Mouse (Mus musculus): Measurements from ENCODE around the gene Eif4e.

Gene Eif4e

DNA sequence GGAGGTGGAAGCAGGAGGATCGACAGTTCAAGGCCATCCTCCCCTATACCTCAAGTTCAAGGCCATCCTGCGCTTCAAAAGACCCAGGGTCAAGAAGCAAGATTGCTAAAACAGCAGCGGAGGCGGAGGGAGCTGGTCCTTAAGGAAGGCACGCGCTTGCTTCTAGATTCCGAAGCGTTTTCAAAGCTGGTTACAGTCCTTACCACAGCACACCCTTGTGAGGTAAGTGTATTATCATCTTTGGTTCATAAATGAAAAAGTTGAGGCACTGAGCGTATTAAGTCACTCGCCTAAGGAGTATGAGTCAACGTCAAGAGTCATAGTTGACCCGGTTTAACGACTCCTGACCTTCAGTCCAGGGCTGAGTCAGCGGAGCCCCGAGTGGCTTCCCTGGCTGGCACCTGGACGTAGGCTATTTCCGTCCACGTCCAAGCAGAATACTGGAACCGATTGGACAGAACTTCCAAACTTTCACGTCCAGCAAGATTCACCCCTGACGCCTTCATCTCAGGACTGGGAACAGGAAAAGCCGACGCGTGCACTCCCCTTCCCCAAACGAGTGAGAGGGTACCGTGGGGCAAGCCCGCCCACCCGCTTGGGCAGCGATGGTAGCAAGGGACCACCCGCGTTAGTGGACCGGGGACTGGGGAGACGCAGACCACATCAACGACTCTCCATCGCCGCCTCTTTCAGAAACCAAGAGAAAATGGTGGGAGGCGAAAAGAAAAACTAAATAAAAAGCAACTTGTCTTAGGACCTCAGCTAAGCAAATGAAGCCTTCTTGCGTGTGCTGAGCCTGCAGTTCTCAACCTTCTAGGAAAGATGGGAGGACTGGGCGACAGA lies at the start of gene Eif4e:
Eif4e (plus strand) TSS at position 107 of the 843 bp plus-strand sequence.
- DNase-seq (ENCODE audit: low spot score), result peak; percentile 63

DNA sequence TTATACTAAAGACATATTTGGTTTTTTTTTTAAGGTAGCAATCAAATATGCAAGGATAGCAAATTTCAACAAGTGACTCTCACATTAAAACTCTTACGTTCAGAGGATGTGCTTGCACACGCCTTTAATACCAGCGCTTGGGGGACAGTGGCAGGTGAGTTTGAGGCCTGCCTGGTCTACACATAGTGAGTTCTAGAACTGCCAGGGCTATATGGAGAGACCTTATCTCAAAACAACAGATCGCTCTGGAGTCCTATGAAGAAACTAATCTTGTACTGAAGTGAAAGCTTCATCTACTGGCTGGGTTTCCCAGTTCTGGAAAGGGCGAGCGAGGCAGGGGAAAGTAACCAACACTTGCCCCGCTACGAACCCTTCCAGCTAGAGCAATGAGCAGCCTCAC lies 46.5 kb upstream of the Eif4e start:
- no peak for DNase-seq (ENCODE audit: low spot score)

DNA sequence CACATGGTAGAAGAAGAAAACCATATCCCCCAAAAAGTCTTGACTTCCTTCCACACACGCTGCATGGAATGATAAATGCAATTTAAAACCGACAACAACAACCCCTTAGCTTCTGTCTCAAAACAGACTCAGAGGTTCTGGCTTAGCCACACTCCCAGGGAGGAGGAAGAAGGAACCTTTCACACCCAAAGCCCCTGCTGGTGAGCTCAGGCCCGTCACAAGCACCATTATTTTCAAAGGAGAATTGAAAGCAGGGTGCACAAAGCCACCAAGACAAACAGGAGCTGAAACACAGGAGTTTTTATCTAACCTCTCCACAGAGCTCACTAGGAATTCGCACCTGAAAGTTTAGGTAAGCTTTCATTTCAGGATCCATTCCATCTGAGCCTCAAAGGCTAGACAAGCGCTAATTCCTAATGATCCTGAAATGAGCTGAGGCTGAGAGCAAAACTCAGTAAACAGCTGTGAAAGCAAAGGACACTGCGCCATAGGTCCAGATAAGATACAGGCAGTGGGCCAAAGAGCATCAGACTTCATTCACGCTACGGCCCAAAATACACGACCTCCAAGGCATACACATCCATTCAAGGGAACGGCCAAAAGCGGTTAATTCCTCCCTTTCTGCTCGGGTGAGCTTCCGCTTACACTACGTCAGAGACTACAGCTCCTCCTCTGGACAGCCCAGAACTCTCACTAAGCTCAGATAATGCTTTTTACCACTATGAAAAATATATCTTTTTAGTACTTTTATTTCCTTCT lies 44.3 kb upstream of the Eif4e start:
- no peak for DNase-seq (ENCODE audit: low spot score)

DNA sequence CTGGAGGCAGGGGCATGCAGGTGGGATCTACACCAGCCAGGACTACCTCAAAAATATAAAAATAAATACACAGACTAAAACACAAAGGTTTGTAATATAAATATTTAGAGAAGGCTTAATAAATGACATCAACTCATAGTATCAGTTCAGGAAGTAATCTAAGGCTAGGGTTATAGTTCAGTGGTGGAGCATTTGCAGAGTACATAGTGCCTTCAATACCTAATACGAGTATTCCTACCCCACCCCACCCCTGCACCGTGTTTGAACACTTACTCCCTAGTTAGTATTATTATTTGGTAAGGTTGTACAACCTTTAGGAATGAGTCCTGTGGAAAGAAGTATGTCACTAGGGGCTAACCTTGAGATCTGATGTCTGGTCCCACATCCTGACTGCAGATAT lies 42.7 kb upstream of the Eif4e start:
- no peak for DNase-seq (ENCODE audit: low spot score)

DNA sequence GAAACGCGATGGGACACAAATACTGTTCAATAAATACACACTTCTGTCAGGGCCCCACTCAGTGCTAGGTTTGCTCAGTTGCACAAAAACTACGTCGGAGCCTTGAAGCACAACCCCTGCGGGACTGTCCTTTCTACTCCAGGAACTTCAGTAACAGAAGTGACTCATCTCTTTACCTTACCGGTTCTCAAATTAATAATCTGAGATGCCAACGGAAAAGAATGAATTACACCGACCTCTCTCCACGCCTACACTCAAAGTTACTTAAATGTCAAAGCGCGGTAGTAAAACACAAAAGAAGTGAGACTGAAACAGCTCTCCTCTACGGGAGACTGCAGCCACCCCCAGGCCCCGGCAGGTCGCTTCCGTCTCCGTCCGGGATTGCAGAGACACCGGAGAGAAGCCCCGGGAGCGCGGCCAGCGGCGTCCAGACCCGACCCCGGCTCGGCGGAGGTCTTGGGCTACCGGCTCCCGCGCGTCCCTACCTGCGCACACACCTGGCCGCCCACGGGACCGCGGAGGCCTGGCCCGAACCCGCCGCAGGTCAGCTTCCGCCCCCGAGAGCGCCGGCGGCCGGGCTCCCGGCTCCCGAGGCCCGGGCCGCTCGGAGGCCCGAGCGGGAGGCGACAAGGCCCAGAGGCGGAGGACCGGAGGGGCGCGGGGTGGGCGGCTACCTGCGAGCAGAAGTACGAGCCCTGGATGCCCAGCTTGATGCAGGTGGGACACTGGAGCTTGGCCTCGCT lies 37.2 kb upstream of the Eif4e start:
- peak; percentile 26 for DNase-seq (ENCODE audit: low spot score)

DNA sequence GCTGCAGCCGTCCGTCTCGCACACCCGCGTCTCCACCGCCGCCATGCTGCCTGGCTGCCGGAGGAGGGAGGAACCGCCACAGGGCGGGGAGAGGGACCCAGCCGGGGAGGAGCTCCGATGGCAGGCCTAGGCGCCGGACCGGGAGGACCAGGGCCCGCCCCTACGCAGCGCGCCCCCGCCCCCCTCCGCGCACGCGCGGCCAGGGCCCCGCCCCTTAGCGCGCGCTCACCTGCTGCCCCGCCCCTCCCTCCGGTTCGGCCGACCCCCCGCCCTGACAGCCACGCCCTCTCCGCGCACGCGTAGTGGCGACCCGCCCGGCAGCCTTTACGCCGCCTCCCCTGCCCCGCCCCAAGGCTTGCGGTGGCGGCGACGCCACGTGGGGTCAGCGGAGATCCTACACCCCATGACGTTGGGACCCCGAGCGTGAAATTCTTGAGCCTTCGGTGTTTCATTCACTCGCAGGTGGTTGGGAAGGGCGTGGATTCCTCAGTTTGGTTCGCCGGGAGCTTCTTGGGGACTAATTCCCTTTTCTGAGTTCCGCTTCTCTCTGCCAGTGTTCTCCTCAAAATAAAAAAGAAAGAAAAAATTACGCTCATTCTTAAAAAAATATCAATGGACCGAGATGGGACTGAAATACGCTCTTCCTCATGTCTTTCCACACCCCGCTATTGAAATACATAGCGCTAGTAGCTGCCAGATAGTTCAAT lies 36.5 kb upstream of the Eif4e start, which contains the start of gene Metap1:
Metap1 (minus strand) TSS at position 189 of the 707 bp plus-strand sequence.
- peak; percentile 93 for DNase-seq (ENCODE audit: low spot score)

DNA sequence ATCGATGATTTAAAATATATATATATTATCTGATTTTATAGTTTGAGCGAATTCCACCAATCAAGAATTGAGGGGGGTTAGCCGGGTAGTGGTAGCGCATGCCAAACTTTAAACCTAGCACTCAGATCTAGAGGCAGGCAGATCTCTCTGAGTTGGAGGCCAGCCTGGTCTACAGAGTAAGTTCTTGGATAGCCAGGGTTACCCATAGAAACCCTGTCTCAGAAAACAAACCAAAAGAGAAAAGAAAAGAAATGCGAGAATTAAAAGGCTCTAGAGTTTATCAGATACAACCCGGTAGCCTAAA lies 36.0 kb upstream of the Eif4e start:
- DNase-seq (ENCODE audit: low spot score), result no peak

DNA sequence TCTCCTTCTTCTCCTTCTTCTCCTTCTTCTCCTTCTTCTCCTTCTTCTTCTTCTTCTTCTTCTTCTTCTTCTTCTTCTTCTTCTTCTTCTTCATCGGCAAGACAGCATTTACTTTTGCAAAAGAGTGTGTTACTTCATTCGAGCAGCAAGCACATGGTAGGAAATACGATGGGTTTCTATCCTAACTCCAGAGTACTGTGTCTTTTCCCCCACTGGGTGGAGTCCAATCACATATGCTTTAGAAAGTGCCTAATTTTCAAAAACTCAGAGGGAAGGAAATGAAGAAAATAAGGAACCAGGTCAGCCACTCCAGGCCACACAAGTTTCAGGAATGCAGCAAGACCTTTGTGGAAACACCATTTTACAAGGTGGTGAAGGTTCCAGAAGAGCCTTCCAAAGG lies 32.3 kb upstream of the Eif4e start:
- no peak for DNase-seq (ENCODE audit: low spot score)

DNA sequence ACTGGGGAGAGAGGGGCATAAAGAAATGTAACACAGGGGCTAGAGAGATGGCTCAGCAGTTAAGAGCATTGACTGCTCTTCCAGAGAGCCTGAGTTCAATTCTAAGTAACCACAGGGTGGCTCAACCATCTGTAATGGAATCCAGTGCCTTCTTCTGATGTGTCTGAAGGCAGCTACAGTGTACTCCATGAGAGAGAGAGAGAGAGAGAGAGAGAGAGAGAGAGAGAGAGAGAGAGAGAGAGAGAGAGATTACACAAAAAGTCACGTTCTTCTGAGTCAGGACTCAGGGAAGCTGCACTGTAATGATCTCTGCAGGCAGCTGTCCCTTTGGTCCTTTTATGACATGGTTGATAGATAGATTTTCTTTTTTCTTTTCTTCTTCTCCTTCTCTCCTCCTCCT lies 31.4 kb upstream of the Eif4e start:
- DNase-seq (ENCODE audit: low spot score), result no peak

DNA sequence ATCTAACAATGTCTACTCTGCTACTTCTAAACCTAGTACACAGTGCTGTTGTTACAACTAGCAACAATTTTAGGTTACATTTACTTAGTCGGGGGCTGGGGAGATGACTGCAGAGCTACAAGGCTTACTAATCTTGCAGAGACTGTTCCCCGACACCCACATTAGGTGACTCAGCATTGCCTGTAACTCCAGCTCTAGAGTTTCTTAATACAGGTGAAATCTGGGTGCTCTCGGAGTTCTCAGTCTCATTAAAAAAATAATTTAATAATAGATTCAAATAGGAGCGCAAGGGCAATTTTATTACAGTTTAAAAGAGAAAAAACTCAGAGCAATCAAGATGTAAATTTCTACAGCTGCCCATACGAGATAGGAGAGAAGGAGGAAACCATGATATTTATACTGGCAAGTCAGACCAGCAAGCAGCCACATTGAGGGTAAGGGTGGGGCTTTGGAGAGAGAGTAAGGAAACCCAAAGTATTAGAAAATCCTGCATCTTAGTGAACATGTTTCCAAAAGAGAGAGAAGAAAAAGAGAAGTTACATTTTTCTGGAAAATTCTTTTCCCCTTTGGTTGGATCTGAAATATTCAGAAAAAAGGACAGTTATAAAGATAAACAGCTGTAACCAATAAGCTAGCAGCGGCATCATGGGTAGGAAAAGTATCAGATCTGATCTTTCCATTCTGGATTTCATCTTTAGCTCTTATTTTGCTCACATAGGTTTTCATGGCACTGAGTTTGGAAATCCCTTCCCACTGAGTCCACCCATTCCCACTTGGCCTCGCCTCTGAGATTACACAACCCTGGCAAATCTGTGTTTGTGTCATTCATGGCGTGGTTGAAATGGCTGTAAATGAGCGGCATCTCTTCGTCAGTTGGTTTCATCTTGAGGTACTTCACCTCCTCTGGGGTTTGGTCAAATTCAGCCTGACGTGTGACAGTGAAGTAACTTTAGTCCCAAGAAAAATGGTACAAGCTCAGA lies 30.5 kb upstream of the Eif4e start:
- DNase-seq (ENCODE audit: low spot score), result no peak

DNA sequence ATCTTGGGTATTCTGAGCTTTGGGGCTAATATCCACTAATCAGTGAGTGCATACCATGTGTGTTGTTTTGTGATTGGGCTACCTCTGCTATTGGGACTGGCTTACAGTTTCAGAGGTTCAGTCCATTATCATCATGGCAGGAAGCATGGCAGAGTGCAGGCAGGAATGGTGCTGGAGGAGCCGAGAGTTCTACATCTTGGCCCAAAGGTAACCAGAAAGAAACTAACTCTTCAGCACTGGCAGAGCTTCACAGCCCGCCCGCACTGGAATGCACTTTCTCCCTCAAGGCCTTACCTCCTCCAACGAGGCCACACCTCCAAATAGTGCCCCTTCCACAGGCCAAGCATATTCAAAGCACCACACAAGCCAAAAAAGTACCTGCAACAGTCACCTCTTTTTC lies 27.2 kb upstream of the Eif4e start:
- no peak for DNase-seq (ENCODE audit: low spot score)

DNA sequence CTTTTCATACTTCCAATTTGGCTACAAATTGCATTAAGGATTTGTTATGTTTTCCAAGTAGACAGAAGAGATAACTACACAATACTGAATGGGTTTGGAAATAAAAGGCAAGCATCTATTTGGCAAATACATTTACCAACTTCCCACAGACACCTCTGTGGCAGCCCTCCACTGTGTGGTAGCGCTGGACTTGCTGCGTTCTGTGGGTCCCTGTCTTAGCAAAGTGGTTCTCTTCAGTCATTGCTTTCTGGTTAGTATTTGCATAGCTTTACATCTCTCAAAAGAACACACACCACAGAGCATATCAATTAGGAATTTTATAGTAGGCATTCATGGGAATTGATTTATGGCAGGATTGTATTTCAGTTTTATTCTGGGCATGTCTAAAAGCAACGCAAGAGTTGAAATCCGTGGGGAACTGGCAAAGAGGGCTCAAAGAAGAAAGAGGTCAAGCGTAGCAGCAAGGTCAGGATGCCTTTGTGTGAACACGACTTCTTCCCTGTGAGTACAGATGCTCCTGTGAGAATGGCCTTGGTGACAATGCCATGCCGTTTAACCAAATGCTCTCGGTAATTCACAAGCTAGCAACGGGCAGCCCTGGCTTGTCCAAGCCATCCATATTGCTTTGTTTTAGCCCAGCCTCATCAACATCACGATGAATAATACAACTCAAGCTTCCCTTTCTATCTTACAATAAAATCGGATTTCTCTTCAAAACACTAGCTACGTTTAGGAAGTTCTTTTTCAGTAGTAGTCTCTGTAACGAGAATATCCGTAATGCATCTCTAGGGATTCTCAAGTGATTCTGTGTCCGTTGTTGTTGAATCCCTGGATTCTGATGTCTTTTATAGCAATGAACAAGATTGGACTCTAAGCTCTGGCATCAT lies 25.9 kb upstream of the Eif4e start:
- DNase-seq (ENCODE audit: low spot score), result no peak

DNA sequence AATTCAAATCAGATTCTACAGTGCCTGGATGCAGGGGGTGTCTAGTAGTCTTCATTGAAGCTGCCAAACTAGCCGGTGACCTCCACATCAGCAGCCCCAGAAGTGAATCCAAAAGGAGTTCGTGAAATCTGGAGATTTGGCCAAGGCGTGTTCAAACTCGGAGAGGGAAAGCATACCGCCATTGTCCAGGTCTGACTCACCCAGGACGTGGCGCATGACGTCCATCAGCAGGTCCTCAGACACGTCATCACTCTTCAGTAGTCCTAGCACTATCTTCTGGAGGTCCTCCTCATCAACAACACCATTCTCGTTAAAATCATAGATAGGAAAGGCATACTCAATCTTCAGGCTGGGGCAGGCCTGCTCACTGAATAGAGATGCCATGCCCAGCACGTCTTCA lies 22.2 kb upstream of the Eif4e start:
- no peak for DNase-seq (ENCODE audit: low spot score)

DNA sequence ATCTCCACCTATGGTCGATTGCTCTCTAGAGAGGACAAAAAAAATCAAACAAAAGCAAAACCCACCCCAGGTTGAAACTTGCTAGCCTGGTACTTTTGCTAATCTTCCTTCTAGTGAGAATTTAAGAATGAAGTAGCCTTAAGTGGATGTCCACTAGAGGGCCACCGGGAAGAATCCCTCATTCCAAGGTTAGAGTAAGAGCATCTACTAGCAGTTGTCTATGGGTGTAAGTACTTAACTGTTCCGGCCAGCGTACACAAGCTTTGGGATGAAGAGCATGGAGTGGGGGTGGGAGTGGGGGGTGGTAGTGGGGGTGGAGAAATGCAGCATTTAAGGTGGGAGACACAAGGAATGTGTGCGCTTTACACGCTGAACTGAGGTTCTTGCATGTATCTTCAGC lies 19.2 kb upstream of the Eif4e start:
- peak; percentile 26 for DNase-seq (ENCODE audit: low spot score)

DNA sequence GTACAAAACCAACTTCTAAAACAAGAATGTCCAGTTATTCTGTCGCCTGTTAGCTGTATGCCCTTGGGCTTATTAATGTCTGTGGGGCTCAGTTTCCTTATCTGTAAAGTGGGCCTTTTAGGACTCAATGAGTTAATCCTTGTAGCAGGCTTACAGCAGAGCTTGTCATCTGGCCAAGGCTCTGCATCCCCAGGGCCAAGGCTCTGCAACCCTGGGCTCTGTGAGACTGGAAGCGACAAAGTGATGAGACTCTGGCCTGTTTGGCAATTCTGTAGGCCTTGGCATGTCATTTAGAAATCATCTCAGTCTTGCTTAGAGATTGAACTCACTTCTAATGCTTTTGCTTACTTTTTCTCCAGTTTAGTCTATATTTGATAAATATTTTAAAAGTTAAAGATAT lies 16.4 kb upstream of the Eif4e start:
- no peak for DNase-seq (ENCODE audit: low spot score)

DNA sequence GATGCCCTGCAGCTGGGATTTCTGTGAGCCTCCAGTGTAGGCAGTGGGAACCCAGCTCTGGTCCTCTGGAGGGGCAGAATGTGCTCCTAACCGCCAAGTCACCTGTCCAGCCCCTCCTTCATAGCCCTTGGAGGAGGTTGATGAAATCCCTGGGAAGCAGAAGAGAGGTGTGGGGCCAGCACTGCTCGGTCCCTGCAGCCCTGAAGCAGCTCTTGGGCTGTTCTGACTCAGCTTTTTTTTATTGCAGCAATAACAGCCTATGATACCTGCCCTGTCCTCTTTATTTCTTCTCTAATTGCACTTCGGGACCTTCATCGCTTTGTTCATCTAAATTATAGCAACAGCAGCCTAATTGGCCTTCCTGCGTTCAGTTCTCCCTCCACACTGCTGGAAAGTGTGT lies 15.5 kb upstream of the Eif4e start:
- no peak for DNase-seq (ENCODE audit: low spot score)

DNA sequence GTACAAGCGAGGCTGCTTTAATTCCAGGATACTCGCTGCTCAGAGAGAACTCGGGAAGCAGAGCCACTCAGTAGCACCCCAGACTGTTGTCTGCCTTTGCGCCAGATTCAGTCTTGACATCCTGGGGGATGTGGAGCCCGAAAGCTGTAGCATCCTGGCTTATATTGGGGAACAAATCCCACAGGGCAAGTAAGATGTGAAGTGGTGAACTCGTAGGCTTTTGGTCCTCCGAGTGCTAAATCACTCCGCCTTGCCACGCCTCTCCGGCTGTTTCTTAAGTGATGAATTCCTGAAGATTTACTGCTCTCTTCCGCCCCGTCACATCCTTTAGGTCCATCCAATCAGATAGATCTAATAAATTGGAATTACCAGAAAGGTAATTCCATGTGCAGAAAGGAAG lies 12.7 kb upstream of the Eif4e start:
- no peak for DNase-seq (ENCODE audit: low spot score)

DNA sequence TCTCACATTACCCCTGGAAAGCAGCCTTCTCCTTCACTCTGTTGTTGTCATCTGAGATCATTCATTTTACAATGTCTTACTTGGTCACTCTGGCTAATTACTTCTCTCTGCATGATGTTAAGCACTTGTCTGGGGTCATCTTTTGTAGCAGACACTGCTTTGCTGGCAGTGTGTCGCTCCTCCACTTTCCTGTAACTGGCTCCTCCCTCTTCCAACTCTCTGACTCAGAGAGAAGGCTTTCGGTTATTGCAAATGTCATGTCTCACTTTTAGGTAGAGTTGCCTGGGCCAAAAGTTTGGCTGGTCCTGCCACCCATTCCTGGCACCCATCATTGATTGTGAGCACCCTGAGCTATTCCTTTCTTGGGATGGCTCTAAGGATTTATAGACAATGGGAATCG lies 11.2 kb upstream of the Eif4e start:
- no peak for DNase-seq (ENCODE audit: low spot score)

DNA sequence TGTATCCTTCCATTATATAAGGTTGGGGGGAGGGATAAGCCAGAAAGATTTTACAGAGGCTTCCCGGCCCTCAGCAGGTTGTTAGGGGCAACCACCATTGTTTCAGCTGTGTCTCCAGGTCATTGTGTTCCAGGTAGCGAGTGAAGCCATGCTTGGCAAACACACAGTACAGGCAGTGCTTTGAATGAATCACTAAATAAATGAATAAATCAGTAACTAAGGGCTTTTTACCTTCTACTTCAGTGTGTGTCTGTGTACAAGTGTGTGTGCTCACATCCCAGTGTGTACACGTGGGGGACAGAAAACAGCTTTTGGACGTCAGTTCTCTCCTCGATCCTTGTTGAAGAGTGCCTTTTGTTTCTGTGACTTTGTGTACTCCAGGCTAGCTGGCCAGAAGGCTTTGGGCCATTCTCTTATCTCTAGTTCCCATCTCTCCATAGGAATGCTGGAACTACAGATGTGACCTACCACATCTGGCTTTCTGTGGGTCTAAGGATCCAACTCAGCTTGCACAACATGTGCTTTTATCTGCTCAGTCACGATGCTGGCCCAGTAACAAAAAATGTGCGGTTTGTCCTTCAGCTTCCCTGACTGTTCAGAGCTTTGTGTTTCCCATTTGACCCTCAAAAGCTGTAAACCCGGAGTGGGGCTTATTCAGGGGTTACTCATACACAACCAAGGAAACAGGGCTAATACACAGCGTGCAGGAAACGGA lies 10.2 kb upstream of the Eif4e start:
- DNase-seq (ENCODE audit: low spot score), result no peak

All from MN1 (cell line).